Mouse (Mus musculus) common myeloid progenitor, adult 5-6 weeks (primary cell): ENCODE data around the gene Gabrp. TPM values are rescaled to one million over a fixed set of nuclear protein-coding genes. Genes with fewer than 3 reads are reported as not detected.

Experiments used
- ATAC-seq: replicated peaks from 2 replicates; pipeline ENCODE4 v1.8.0; 2016; ENCODE audit warnings: low read depth, mild to moderate bottlenecking, moderate TSS enrichment, inconsistent platforms; ENCODE audit not compliant: poor library complexity, severe bottlenecking
- total RNA-seq: library from RNA; stranded (forward); fragments of 200-1000, 187-1606 nt; gene quantifications from 2 replicates; pipeline ENCODE4 v1.2.3, GENCODE M21; 2017

Gabrp gene
- total RNA-seq, 1 experiment from 2014 or later: not detected

GRCm38 (mm10) chr11:33534541-33534940 lies 44.2 kb downstream of the Gabrp start:
- no peak for ATAC-seq

- no peak for ATAC-seq
Measured at GRCm38 (mm10) chr11:33533577-33533976, 45.2 kb downstream of the Gabrp start.

- ATAC-seq: no peak
Measured at GRCm38 (mm10) chr11:33529576-33529975, 49.2 kb downstream of the Gabrp start.

- ATAC-seq: peak; percentile 71
Measured at GRCm38 (mm10) chr11:33513376-33513991, 65.3 kb downstream of the Gabrp start, which contains the start of gene Ranbp17. Gene Ranbp17, minus strand, starts transcription at chr11:33513746.

- ATAC-seq: peak; percentile 88
Measured at GRCm38 (mm10) chr11:33512854-33513375, 65.8 kb downstream of the Gabrp start.

GRCm38 (mm10) chr11:33509401-33509800 lies 69.4 kb downstream of the Gabrp start:
- ATAC-seq: no peak

Other genes starting within 250 kb of the Gabrp start
- 4.8 and 7.0 TPM in 2 replicates for gene Ranbp17, start 65.2 kb downstream of the Gabrp start, total RNA-seq
- not detected in 2 replicates for gene D130052B06Rik, start 20.3 kb upstream of the Gabrp start, total RNA-seq